Mouse (Mus musculus): ENCODE data around the gene Cldn3. TPM values are rescaled to one million over a fixed set of nuclear protein-coding genes. Genes with fewer than 3 reads are reported as not detected.

Cldn3 gene
- polyA plus RNA-seq, 2 experiments = 8.8 to 18.3 TPM

DNA sequence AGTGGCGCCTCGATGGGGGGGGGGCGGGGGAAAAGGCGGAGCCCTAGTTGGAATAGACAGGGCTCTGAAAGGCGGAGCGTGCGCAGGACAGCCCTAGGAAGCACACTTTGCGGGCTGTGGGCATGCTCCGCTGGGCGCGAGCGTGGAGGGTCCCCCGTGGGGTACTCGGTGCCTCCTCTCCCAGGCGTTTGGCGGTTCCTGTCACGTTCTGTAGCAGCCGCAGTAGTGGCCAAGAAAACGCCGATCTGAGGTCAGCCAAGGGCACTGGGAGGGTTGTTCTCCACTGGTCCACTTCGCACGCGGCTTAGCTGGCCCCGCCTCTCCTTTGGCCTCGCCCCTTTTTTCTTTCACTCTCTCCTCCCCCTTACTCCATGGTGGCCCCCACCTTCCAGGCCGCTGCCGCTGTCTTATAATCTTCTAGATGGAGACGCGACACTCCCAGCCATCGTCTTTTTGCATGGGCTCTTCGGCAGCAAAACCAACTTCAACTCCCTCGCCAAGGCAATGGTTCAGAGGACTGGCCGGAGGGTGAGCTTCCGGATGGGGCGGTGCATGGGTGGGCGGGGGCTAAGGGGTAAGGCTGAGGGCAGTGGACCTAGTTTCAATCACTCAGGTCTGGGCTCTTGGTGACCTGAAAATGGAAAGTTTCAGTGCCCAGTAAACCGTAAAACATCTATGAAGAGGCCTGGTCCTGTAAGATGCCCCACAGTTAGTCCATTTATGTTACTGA, 23.7 kb downstream of the Cldn3 start:
- Histone ChIP-seq H3K4me1 (ENCODE audit: control insufficient read depth, insufficient read depth, low read length) (peaks cover 10% of the 10 kb centered on the region; the same call in 1 of the 2 replicates), H3K9me3 (ENCODE audit: control insufficient read depth, low read length) (no peaks in the 10 kb centered on the region), H3K27ac (replicated peaks; ENCODE audit: low read depth, low read length) (peak overlapping the region; percentile 97), H3K36me3 (ENCODE audit: control insufficient read depth, insufficient read depth, low read length) (no peaks in the 10 kb centered on the region), H3K4me2 (replicated peaks; ENCODE audit: low read depth, low read length, severe bottlenecking) (peak overlapping the region; percentile 70), H3K9ac (ENCODE audit: low read depth, low read length, severe bottlenecking) (peak overlapping the region; percentile 62), H3K27me3 (ENCODE audit: control insufficient read depth, insufficient read depth, low read length) (no peaks in the 10 kb centered on the region), H3K4me3 (replicated peaks; ENCODE audit: low read length) (peak overlapping the region; percentile 51)
- ATAC-seq (ENCODE audit: low FRiP score, low read depth) (peak; percentile 80), DNase-seq (ENCODE audit: low spot score) (peak; percentile 90)
- under 1% methylated on average over 30 of the region's 37 CpGs for WGBS
- peak; percentile 38; the same call in 1 of the 2 replicates for TF ChIP-seq POLR2A (IDR thresholded peaks at IDR 0.05; ENCODE audit: borderline replicate concordance, extremely low read depth, insufficient read depth, insufficient read length)

DNA sequence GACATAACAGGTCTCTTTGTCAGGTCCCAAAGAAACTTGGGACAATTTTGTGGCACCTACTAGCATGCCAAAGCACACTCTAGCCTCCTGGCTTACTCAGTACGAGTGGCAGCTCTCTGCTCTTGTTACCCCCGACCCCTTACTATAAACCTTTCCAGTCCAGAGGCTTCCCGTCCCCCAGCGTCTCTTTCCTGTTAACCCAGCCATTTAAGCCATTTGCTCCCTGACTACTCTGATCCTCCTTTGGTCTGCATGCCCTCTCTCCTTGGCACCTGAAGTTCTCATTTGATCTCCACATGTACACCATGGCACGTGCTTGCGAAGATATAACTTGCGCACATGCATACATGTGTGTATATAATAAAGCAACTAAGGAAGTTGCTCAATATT, 24.3 kb downstream of the Cldn3 start:
- H3K4me1 ChIP-seq (ENCODE audit: control insufficient read depth, insufficient read depth, low read length) = peaks cover 10% of the 10 kb centered on the region; the same call in 1 of the 2 replicates
- no peak for TF ChIP-seq POLR2A (IDR thresholded peaks at IDR 0.05; ENCODE audit: borderline replicate concordance, extremely low read depth, insufficient read depth, insufficient read length)
- H3K9ac ChIP-seq (ENCODE audit: low read depth, low read length, severe bottlenecking) = peak overlapping the region; percentile 62
- H3K36me3 ChIP-seq (ENCODE audit: control insufficient read depth, insufficient read depth, low read length) = no peaks in the 10 kb centered on the region
- H3K27ac ChIP-seq (replicated peaks; ENCODE audit: low read depth, low read length) = no peak overlapping the region
- DNase-seq (ENCODE audit: low spot score) (no peak), ATAC-seq (ENCODE audit: low FRiP score, low read depth) (no peak)
- H3K4me2 ChIP-seq (replicated peaks; ENCODE audit: low read depth, low read length, severe bottlenecking) = peak overlapping the region; percentile 70
- no peaks in the 10 kb centered on the region for H3K27me3 ChIP-seq (ENCODE audit: control insufficient read depth, insufficient read depth, low read length)
- H3K4me3 ChIP-seq (replicated peaks; ENCODE audit: low read length) = peak overlapping the region; percentile 51
- 48% methylated on average over 7 of the region's 7 CpGs for WGBS
- H3K9me3 ChIP-seq (ENCODE audit: control insufficient read depth, low read length) = no peaks in the 10 kb centered on the region

DNA sequence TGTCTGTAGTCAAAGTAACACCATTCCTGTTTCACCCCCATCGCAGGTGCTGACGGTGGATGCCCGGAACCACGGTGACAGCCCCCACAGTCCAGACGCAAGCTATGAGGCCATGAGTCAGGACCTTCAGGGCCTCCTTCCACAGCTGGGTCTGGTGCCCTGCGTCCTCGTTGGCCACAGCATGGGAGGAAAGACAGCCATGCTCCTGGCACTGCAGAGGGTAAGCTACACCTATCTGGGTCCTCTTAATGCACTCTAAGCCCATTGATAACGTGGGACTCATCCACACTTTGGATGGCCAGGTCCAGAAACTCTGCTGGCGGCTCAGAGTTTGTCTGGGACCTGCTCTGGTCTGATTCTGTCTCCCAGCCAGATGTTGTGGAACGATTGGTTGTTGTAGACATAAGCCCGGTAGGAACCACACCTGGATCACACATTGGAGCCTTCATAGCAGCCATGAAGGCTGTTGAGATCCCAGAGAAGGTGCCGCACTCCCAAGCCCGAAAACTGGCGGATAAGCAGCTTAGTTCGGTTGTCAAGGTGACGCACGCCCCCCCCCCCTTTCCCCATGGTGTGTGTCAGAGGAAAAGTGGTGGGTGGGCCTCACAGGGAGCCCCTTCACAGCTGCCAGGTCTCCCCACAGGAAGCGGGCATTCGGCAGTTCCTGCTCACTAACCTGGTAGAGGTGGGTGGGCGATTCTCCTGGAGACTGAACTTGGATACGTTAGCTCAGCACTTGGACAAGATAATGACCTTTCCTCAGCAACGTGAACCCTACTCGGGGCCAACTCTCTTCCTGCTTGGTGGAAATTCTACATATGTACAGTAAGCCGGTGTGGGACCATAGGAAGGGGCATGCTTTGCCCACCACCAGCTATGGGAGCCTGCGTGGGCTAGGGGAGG, 25.1 kb downstream of the Cldn3 start:
- no peak for DNase-seq (ENCODE audit: low spot score)
- 90% methylated on average over 25 of the region's 25 CpGs for WGBS
- no peak overlapping the region for H3K4me2 ChIP-seq (replicated peaks; ENCODE audit: low read depth, low read length, severe bottlenecking)
- H3K36me3 ChIP-seq (ENCODE audit: control insufficient read depth, insufficient read depth, low read length) = no peaks in the 10 kb centered on the region
- no peak for ATAC-seq (ENCODE audit: low FRiP score, low read depth)
- no peak for TF ChIP-seq POLR2A (IDR thresholded peaks at IDR 0.05; ENCODE audit: borderline replicate concordance, extremely low read depth, insufficient read depth, insufficient read length)
- no peak overlapping the region for H3K4me3 ChIP-seq (replicated peaks; ENCODE audit: low read length)
- peaks cover 10% of the 10 kb centered on the region; the same call in 1 of the 2 replicates for H3K4me1 ChIP-seq (ENCODE audit: control insufficient read depth, insufficient read depth, low read length)
- no peaks in the 10 kb centered on the region for H3K27me3 ChIP-seq (ENCODE audit: control insufficient read depth, insufficient read depth, low read length)
- H3K9ac ChIP-seq (ENCODE audit: low read depth, low read length, severe bottlenecking) = no peak overlapping the region
- no peak overlapping the region for H3K27ac ChIP-seq (replicated peaks; ENCODE audit: low read depth, low read length)
- H3K9me3 ChIP-seq (ENCODE audit: control insufficient read depth, low read length) = no peaks in the 10 kb centered on the region

DNA sequence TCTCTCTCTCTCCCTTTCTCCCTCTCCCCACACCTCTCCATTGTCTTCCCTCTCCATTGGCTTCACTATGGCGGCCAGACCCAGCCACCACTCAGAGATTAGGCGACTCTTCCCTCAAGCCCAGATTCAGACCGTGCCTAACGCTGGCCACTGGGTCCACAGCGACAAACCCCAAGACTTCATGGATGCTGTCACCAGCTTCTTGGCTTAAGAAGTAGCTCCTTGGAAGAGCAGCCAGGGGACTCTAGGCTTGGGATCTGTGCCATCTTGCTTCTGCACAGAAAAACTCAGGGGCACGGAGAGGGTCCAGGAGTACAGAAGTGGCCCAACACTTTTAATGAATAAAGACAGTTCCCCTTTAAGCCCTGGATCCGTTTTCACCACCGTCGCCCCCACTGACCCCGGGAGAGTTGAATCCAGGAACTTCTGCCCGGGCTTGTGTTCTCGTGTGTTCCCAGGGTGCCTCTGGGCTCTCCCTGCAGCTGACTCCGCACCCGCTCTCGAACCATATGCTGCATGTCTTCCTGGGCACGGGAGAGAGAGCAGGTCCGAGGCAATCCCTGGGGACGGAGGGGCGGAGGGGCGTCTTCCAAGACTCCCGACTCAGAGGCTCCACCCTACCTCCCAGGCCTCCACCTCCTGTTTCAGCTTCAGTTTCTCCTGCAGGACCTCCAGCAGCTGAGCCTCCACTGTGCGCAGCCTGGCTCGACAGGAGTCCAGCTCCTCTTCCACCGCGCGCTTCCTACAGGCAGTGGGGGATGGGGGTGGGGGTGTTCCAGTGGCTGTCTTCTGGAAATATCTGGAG, 26.0 kb downstream of the Cldn3 start:
- no peaks in the 10 kb centered on the region for H3K27me3 ChIP-seq (ENCODE audit: control insufficient read depth, insufficient read depth, low read length)
- no peak for TF ChIP-seq POLR2A (IDR thresholded peaks at IDR 0.05; ENCODE audit: borderline replicate concordance, extremely low read depth, insufficient read depth, insufficient read length)
- no peak overlapping the region for H3K27ac ChIP-seq (replicated peaks; ENCODE audit: low read depth, low read length)
- H3K4me3 ChIP-seq (replicated peaks; ENCODE audit: low read length) = peak overlapping the region; percentile 11; the same call in 1 of the 2 replicates
- peaks cover 10% of the 10 kb centered on the region; the same call in 1 of the 2 replicates for H3K4me1 ChIP-seq (ENCODE audit: control insufficient read depth, insufficient read depth, low read length)
- DNase-seq (ENCODE audit: low spot score) (no peak), ATAC-seq (ENCODE audit: low FRiP score, low read depth) (no peak)
- H3K9me3 ChIP-seq (ENCODE audit: control insufficient read depth, low read length) = no peaks in the 10 kb centered on the region
- WGBS = 24% methylated on average over 26 of the region's 26 CpGs
- no peaks in the 10 kb centered on the region for H3K36me3 ChIP-seq (ENCODE audit: control insufficient read depth, insufficient read depth, low read length)
- peak overlapping the region; percentile 28; the same call in 1 of the 2 replicates for H3K4me2 ChIP-seq (replicated peaks; ENCODE audit: low read depth, low read length, severe bottlenecking)
- peak overlapping the region; percentile 17; the same call in 1 of the 2 replicates for H3K9ac ChIP-seq (ENCODE audit: low read depth, low read length, severe bottlenecking)

All from limb, embryonic 14.5 days (tissue).